Mouse (Mus musculus): ENCODE measurements around the gene Nek2. TPM values are rescaled to one million over a fixed set of nuclear protein-coding genes. Genes with fewer than 3 reads are reported as not detected.
A peak's percentile ranks its signal among the peaks of the same experiment; 100 is the strongest.

Nek2 gene
- polyA plus RNA-seq, 1 experiment from 2014 or later, result 22.7 TPM

DNA sequence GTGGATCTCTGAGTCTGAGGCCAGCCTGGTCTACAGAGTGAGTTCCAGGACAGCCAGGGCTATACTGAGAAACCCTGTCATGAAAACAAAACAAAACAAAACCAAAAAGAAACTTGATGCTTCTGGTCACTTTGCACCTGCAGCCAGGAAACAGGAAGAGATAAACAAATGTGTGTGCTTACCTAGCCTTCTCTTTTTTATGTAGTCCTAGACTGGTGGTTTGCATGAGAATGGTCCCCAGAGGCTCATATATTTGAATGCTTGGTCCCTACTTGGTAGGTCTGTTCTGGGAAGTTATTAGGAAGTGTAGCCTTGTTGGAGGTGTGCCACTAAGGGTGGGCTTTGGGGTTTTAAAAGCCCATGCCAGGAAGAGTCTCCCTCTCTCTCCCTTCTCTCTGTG is 2.2 kb upstream of the Nek2 start:
- Histone ChIP-seq H3K4me1 (ENCODE audit: control insufficient read depth, insufficient read depth, low read length) (peaks cover 6% of the 10 kb centered on the region; the same call in 1 of the 2 replicates), H3K36me3 (ENCODE audit: control insufficient read depth, insufficient read depth, low read length) (peaks cover 4% of the 10 kb centered on the region), H3K27ac (ENCODE audit: low read depth, low read length) (no peak overlapping the region), H3K9me3 (replicated peaks; ENCODE audit: control insufficient read depth, low read length) (no peaks in the 10 kb centered on the region), H3K27me3 (replicated peaks; ENCODE audit: control insufficient read depth, insufficient read depth, low read length) (no peaks in the 10 kb centered on the region), H3K4me2 (ENCODE audit: low read length) (no peak overlapping the region), H3K9ac (ENCODE audit: low read length) (no peak overlapping the region), H3K4me3 (ENCODE audit: low read depth, low read length) (no peak overlapping the region)
- ATAC-seq, result no peak
- DNase-seq (ENCODE audit: low spot score), result no peak

DNA sequence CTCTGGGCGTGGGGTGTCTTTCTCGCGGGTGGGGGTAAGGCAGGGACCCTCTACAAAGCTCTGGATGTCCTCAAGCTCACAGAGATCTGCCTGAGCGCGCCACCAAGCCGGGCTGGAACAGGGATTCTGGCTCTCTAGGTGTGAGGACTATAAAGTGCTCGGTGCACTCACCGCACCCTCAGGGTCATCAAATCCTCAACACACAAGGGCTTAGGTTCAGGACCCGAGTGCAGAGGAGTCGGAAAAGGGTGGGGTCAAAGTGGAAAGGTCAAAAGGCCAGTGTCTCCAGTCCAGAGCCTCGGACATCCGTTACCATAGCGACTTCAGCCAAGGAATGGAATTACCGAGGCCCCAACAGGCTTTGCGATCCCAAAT is 306 bp upstream of the Nek2 start:
- 6% methylated on average over 15 of the region's 15 CpGs for WGBS

DNA sequence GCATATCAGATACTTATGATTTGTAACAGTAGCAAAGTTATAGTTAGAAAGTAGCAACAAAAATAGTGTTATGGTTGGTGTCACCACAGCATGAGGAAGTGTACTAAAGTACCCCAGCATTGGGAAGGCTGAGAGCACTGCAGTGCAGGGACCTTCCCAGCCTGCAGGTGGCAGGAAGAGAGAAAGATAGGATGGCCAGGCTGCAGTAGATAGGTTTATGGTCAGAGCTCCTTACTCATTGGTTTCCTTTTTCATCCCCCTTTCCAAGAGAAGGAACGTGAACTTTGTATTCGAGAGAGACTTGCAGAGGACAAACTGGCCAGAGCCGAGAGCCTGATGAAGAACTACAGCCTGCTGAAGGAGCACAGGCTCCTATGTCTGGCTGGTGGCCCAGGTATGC is 7.9 kb downstream of the Nek2 start:
- ATAC-seq, result no peak
- no peaks in the 10 kb centered on the region for H3K27me3 ChIP-seq (replicated peaks; ENCODE audit: control insufficient read depth, insufficient read depth, low read length)
- WGBS, result 96% methylated on average over 3 of the region's 3 CpGs
- H3K9ac ChIP-seq (ENCODE audit: low read length), result no peak overlapping the region
- H3K36me3 ChIP-seq (ENCODE audit: control insufficient read depth, insufficient read depth, low read length), result peaks cover 80% of the 10 kb centered on the region
- no peak overlapping the region for H3K27ac ChIP-seq (ENCODE audit: low read depth, low read length)
- H3K9me3 ChIP-seq (replicated peaks; ENCODE audit: control insufficient read depth, low read length), result no peaks in the 10 kb centered on the region
- no peak for DNase-seq (ENCODE audit: low spot score)
- H3K4me3 ChIP-seq (ENCODE audit: low read depth, low read length), result no peak overlapping the region
- H3K4me2 ChIP-seq (ENCODE audit: low read length), result no peak overlapping the region
- H3K4me1 ChIP-seq (ENCODE audit: control insufficient read depth, insufficient read depth, low read length), result no peaks in the 10 kb centered on the region

More for the DNA sequence above, 306 bp upstream of the Nek2 start:
- Histone ChIP-seq H3K27ac (ENCODE audit: low read depth, low read length) (no peak overlapping the region), H3K9me3 (replicated peaks; ENCODE audit: control insufficient read depth, low read length) (no peaks in the 10 kb centered on the region), H3K36me3 (ENCODE audit: control insufficient read depth, insufficient read depth, low read length) (peaks cover 20% of the 10 kb centered on the region), H3K27me3 (replicated peaks; ENCODE audit: control insufficient read depth, insufficient read depth, low read length) (no peaks in the 10 kb centered on the region), H3K4me3 (ENCODE audit: low read depth, low read length) (peak overlapping the region; percentile 77), H3K4me1 (ENCODE audit: control insufficient read depth, insufficient read depth, low read length) (peaks cover 6% of the 10 kb centered on the region; the same call in 1 of the 2 replicates), H3K9ac (ENCODE audit: low read length) (peak overlapping the region; percentile 46), H3K4me2 (ENCODE audit: low read length) (peak overlapping the region; percentile 68)
- peak; percentile 27; the same call in 1 of the 2 replicates for ATAC-seq
- no peak for DNase-seq (ENCODE audit: low spot score)

DNA sequence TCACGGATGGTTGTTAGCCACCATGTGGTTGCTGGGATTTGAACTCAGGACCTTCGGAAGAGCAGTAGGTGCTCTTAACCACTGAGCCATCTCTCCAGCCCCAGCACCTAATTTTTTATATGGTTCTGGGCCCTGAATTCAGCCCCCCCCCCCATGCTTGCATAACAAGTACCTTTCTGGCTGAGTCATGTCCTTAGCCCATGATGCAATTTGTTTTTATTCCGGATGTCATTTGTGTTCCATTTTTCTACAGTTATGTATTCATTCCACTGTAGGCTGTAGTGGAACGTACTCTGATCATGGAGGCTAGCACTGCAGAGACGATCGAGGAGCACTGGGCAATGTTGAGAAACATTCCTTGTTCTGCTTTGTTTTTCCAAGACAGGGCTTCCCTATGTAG is 12.2 kb downstream of the Nek2 start:
- WGBS, result 95% methylated on average over 6 of the region's 6 CpGs
- ATAC-seq (no peak), DNase-seq (ENCODE audit: low spot score) (no peak)
- Histone ChIP-seq H3K4me3 (ENCODE audit: low read depth, low read length) (no peak overlapping the region), H3K9ac (ENCODE audit: low read length) (no peak overlapping the region), H3K27me3 (replicated peaks; ENCODE audit: control insufficient read depth, insufficient read depth, low read length) (no peaks in the 10 kb centered on the region), H3K36me3 (ENCODE audit: control insufficient read depth, insufficient read depth, low read length) (peaks cover 46% of the 10 kb centered on the region), H3K9me3 (replicated peaks; ENCODE audit: control insufficient read depth, low read length) (no peaks in the 10 kb centered on the region), H3K4me2 (ENCODE audit: low read length) (no peak overlapping the region), H3K27ac (ENCODE audit: low read depth, low read length) (no peak overlapping the region), H3K4me1 (ENCODE audit: control insufficient read depth, insufficient read depth, low read length) (no peaks in the 10 kb centered on the region)

DNA sequence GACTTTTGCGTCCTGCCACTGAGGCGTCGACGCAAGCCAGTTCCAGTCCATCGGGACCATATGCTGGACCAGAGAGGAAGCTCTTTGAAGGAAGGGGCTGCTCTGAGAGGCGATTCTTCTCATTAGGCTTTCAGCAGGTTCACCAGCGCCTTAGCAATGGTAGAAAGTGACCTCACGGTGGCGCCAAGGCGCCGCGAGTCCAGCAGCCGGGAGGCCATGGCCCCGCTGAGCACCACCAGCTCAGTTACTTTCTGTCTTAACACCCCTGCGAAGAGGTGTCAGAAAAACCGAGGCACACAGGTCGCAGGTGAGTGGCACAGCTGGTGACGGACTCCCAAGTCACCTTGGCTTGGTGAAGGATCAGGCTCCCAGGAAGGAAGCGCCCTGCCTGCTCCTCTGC is 13.6 kb downstream of the Nek2 start:
- WGBS, result 12% methylated on average over 19 of the region's 19 CpGs
- no peaks in the 10 kb centered on the region for H3K27me3 ChIP-seq (replicated peaks; ENCODE audit: control insufficient read depth, insufficient read depth, low read length)
- no peak overlapping the region for H3K4me3 ChIP-seq (ENCODE audit: low read depth, low read length)
- H3K9ac ChIP-seq (ENCODE audit: low read length), result no peak overlapping the region
- H3K4me1 ChIP-seq (ENCODE audit: control insufficient read depth, insufficient read depth, low read length), result no peaks in the 10 kb centered on the region
- no peak overlapping the region for H3K4me2 ChIP-seq (ENCODE audit: low read length)
- peaks cover 34% of the 10 kb centered on the region for H3K36me3 ChIP-seq (ENCODE audit: control insufficient read depth, insufficient read depth, low read length)
- H3K27ac ChIP-seq (ENCODE audit: low read depth, low read length), result no peak overlapping the region
- DNase-seq (ENCODE audit: low spot score) (peak; percentile 74), ATAC-seq (peak; percentile 65)
- H3K9me3 ChIP-seq (replicated peaks; ENCODE audit: control insufficient read depth, low read length), result no peaks in the 10 kb centered on the region

DNA sequence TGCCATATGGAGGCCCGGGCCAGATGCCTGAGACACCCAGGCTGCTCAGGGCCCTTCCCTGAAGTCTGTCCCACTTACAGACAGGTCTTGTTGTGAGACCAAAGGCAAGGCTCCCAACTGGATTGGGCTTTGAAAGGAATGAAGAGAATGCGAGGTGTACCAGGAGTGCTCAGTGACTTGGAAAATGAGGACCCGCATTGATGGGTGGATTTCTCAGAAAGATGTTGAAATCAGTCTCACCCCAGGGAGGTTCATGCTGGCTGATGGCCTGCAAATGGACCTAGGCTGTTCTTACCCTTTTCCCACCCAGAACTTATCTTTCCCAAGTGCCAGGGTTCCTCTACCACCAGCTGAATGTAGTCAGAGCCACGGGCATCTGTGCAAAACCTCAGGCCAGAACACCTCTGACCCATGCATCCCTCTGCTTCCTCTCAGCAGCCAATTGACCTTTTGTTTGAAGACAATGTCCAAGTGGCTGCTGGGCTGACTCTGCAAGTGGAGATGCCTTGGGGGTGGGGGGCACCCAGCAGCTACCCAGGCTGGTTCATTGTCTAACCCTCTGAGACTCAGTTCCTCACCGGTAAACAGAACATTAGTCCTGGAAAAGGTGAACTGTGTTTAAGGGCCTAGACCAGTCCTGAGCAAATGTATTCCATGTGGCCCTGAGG is 15.2 kb downstream of the Nek2 start:
- no peak overlapping the region for H3K27ac ChIP-seq (ENCODE audit: low read depth, low read length)
- no peaks in the 10 kb centered on the region for H3K27me3 ChIP-seq (replicated peaks; ENCODE audit: control insufficient read depth, insufficient read depth, low read length)
- WGBS, result 38% methylated on average over 5 of the region's 5 CpGs
- H3K4me2 ChIP-seq (ENCODE audit: low read length), result no peak overlapping the region
- no peaks in the 10 kb centered on the region for H3K9me3 ChIP-seq (replicated peaks; ENCODE audit: control insufficient read depth, low read length)
- no peak overlapping the region for H3K9ac ChIP-seq (ENCODE audit: low read length)
- no peaks in the 10 kb centered on the region for H3K4me1 ChIP-seq (ENCODE audit: control insufficient read depth, insufficient read depth, low read length)
- peaks cover 18% of the 10 kb centered on the region for H3K36me3 ChIP-seq (ENCODE audit: control insufficient read depth, insufficient read depth, low read length)
- no peak overlapping the region for H3K4me3 ChIP-seq (ENCODE audit: low read depth, low read length)
- DNase-seq (ENCODE audit: low spot score) (no peak), ATAC-seq (no peak)

DNA sequence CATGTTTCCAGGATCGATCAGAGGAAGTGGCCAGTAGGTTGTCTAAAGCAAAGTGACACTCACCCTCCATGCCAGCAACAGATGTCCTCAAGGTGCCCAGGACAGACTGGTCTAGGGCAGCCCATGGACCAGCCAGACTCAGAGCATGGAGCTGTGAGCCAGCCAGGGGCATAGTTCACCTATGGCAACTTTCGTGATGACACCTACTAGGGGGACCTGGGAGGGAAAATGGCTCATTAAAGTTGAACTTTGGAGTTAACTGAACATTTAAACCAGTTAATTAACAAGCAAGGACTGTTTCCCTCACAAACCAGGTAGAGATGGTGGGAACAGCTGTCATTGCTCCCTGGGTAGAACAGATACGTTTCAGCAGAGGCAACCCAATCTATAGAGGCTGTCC is 16.4 kb downstream of the Nek2 start:
- no peak overlapping the region for H3K9ac ChIP-seq (ENCODE audit: low read length)
- DNase-seq (ENCODE audit: low spot score), result no peak
- no peaks in the 10 kb centered on the region for H3K9me3 ChIP-seq (replicated peaks; ENCODE audit: control insufficient read depth, low read length)
- 89% methylated on average over 3 of the region's 3 CpGs for WGBS
- H3K4me3 ChIP-seq (ENCODE audit: low read depth, low read length), result no peak overlapping the region
- H3K27ac ChIP-seq (ENCODE audit: low read depth, low read length), result no peak overlapping the region
- peaks cover 9% of the 10 kb centered on the region; the same call in 1 of the 2 replicates for H3K36me3 ChIP-seq (ENCODE audit: control insufficient read depth, insufficient read depth, low read length)
- no peaks in the 10 kb centered on the region for H3K4me1 ChIP-seq (ENCODE audit: control insufficient read depth, insufficient read depth, low read length)
- no peaks in the 10 kb centered on the region for H3K27me3 ChIP-seq (replicated peaks; ENCODE audit: control insufficient read depth, insufficient read depth, low read length)
- no peak for ATAC-seq
- no peak overlapping the region for H3K4me2 ChIP-seq (ENCODE audit: low read length)

DNA sequence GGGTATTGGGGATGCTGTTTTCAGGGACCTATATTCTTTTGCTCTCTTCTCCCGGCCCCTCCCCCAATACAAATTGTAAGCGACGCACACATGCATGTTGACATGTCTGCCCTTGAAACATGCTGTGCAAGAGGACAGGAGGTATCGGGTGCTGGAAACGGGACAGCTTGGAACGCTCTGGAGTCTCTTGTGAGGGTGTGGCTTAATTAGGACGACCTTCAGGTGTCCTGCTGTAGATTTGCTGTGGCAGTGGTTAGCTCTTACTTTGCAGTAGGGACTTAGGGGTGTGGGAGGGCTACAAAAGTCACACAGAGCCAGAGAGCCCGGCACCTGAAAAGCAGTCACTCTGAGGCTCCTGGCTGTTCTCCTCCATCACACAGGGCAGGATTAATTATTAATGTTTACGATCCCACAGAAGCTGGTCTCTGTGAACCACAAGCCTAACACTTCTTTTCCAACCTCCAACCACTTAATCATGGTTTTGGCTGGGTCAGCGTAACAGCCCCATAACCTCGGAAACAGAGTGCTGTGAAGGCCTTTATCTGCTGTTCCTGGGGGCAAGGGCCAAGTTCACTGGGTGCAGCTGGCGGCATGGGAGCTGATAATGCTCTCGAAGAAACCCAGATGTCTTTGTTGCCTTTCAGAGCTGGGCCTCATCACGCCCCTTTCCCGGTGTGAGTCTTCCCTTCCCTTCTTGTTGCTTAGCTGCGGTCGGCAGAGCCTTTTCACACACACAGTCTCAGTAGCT is 17.9 kb downstream of the Nek2 start:
- H3K36me3 ChIP-seq (ENCODE audit: control insufficient read depth, insufficient read depth, low read length), result peaks cover under 1% of the 10 kb centered on the region; the same call in 1 of the 2 replicates
- 60% methylated on average over 17 of the region's 17 CpGs for WGBS
- H3K4me3 ChIP-seq (ENCODE audit: low read depth, low read length), result no peak overlapping the region
- no peaks in the 10 kb centered on the region for H3K27me3 ChIP-seq (replicated peaks; ENCODE audit: control insufficient read depth, insufficient read depth, low read length)
- H3K9me3 ChIP-seq (replicated peaks; ENCODE audit: control insufficient read depth, low read length), result no peaks in the 10 kb centered on the region
- no peaks in the 10 kb centered on the region for H3K4me1 ChIP-seq (ENCODE audit: control insufficient read depth, insufficient read depth, low read length)
- H3K4me2 ChIP-seq (ENCODE audit: low read length), result no peak overlapping the region
- ATAC-seq (no peak), DNase-seq (ENCODE audit: low spot score) (no peak)
- no peak overlapping the region for H3K9ac ChIP-seq (ENCODE audit: low read length)
- H3K27ac ChIP-seq (ENCODE audit: low read depth, low read length), result no peak overlapping the region; the same call in 1 of the 2 replicates
